Mouse (Mus musculus): ENCODE data around the gene Gm17617.

DNA sequence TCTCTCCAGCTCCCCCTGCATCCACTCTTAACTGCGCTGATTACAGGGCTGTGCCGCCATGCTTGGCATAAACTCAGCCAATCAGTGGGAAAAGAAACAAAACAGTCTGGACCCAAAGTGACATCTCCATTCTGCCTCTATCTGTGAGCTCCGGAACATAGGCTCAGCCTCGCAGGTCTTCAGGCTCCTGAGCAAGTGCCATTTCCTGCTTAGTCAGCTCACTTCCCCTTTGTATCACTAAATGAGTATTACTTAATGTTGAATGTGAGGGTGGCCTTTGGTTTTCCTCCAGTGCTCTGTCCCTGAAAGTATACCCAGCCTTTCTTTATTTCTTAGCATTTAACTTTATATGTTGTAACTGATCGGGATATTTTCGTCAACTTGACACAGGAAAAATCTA lies 8.4 kb downstream of the Gm17617 start:
- TF ChIP-seq BHLHE40 (IDR thresholded peaks at IDR 0.05; ENCODE audit: borderline replicate concordance, low read depth, low read length) (no peak), HCFC1 (IDR thresholded peaks at IDR 0.05; ENCODE audit: low read depth, low read length) (no peak), NELFE (IDR thresholded peaks at IDR 0.05; ENCODE audit: low read depth, low read length) (no peak), CTCF (IDR thresholded peaks at IDR 0.05 in 2 of 3, conservative IDR thresholded peaks at IDR 0.05 in 1 of 3; ENCODE audit: control insufficient read depth in 1 of 3, insufficient read depth in 1 of 3, low read depth in 2 of 3, low read length in 3 of 3, poor library complexity in 1 of 3, severe bottlenecking in 1 of 3) (no peak), TAL1 (IDR thresholded peaks at IDR 0.05; ENCODE audit: low read length) (no peak), POLR2A (IDR thresholded peaks at IDR 0.05; ENCODE audit: control insufficient read depth in 1 of 2, insufficient read depth in 1 of 2, low read depth in 1 of 2, low read length in 2 of 2, poor library complexity in 1 of 2) (no peak), NRF1 (IDR thresholded peaks at IDR 0.05; ENCODE audit: insufficient read depth, low read depth, low read length, poor library complexity, severe bottlenecking) (no peak), SMC3 (IDR thresholded peaks at IDR 0.05; ENCODE audit: low read depth, low read length) (no peak), MAX (IDR thresholded peaks at IDR 0.05; ENCODE audit: low read length) (no peak), MYC (IDR thresholded peaks at IDR 0.05; ENCODE audit: low read depth, low read length) (no peak)
